Mouse (Mus musculus): ENCODE measurements around the gene Tmem237.

DNA sequence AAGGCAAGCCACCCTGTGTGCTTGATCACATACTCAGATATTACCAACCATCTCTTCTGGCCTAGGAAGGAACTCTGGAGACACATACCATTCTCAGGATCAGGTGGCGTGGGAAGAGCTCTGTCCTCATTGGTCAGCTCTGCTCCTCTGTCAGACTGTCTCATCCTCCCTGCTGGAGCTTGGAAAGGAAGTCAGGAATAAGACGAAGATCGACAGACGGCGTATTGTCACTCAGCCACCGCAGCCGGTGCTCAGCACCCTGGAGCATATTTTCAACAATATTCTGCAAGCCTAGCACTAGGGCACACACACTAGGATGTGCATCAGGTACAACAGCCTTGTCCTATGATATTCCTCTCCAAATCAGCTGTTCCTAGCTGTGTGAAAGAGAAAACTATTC is 38.3 kb upstream of the Tmem237 start:
- TF ChIP-seq CTCF (IDR thresholded peaks at IDR 0.05; ENCODE audit: extremely low read depth, insufficient read depth, insufficient read length, insufficient replicate concordance) (no peak), POLR2A (IDR thresholded peaks at IDR 0.05; ENCODE audit: low read depth, low read length) (no peak)

Data from spleen, adult 2 months (tissue).